Mouse (Mus musculus) heart, embryonic 10.5 days (tissue): ENCODE measurements around the gene Nckap1l. TPM values are rescaled to one million over a fixed set of nuclear protein-coding genes. Genes with fewer than 3 reads are reported as not detected.
A peak's percentile ranks its signal among the peaks of the same experiment; 100 is the strongest.

Source experiments
- DNase-seq: peaks from one replicate; pipeline ENCODE4 v3.0.0-alpha.2; 2017; ENCODE audit warnings: low spot score
- H3K27ac ChIP-seq: fragments of 300-500 bp; sonication (generic); 2 replicates; pipeline ENCODE4 v1.5.1; 2016; ENCODE audit warnings: mild to moderate bottlenecking
- H3K27me3 ChIP-seq: fragments of 300-500 bp; sonication (generic); 2 replicates; pipeline ENCODE4 v1.6.1; 2016; ENCODE audit warnings: mild to moderate bottlenecking; ENCODE audit not compliant: poor library complexity, insufficient read depth, severe bottlenecking
- H3K36me3 ChIP-seq: fragments of 300-500 bp; sonication (generic); 2 replicates; pipeline ENCODE4 v1.6.1; 2016; ENCODE audit warnings: mild to moderate bottlenecking, moderate library complexity
- H3K4me1 ChIP-seq: fragments of 300-500 bp; sonication (generic); 2 replicates; pipeline ENCODE4 v1.6.1; 2016; ENCODE audit warnings: mild to moderate bottlenecking
- H3K4me3 ChIP-seq: fragments of 300-500 bp; sonication (generic); 2 replicates; pipeline ENCODE4 v1.5.1; 2016; ENCODE audit warnings: mild to moderate bottlenecking, moderate library complexity
- H3K9me3 ChIP-seq: fragments of 300-500 bp; sonication (generic); 2 replicates; pipeline ENCODE4 v1.6.1; 2016; ENCODE audit warnings: mild to moderate bottlenecking, moderate library complexity
- WGBS: fragments of 180-500 bp; shearing (Covaris S2); methylation state at CpG from one replicate; pipeline ENCODE4 v1.1.7; 2016; 5-methylcytosine and 5-hydroxymethylcytosine counted together
- polyA plus RNA-seq: library from polyadenylated mRNA; unstranded; fragments of >200 nt; fragmentation: Nextera tagmentation; extraction: Ambion mirVana; gene quantifications from 2 replicates; pipeline ENCODE4 v1.2.1, GENCODE M21; 2016

Gene Nckap1l
- polyA plus RNA-seq, 1 experiment from 2014 or later = 2.2 TPM

- no peak overlapping the region for H3K4me3 ChIP-seq
- 55% methylated on average over 1 of the region's 1 CpGs for WGBS
- peaks cover 44% of the 10 kb centered on the region for H3K4me1 ChIP-seq
- peak; percentile 56 for DNase-seq
- peak overlapping the region; percentile 52; the same call in 1 of the 2 replicates for H3K27ac ChIP-seq
- peaks cover 53% of the 10 kb centered on the region for H3K27me3 ChIP-seq
- H3K9me3 ChIP-seq = no peaks in the 10 kb centered on the region
- 0 out of 2 replicates have a peak, but pooled peaks cover 3% of the 10 kb centered on the region for H3K36me3 ChIP-seq
Measured at GRCm38 (mm10) chr15:103535786-103536185, 82.2 kb downstream of the Nckap1l start.

DNA sequence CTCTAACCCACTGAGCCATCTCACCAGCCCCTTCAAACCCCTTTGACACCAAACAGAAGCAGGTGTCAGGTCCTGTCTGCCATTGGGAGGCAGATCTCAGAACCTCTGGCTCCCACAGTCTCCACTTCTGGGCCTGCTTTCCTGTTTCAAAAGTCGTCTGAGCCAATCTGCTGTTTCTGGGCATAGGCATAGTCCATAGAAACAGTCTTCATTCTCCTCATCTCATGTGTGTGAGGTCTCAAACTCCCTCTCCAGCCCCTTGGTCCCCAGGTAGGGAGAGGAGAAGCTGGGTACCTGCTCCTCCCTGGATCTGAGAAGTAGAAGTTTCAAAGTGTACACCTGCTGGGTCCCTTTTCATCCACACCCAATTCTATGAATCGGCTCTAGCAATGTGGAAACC lies 82.9 kb downstream of the Nckap1l start:
- 18% methylated on average over 2 of the region's 2 CpGs for WGBS
- peak overlapping the region; percentile 89; the same call in 1 of the 2 replicates for H3K27ac ChIP-seq

GRCm38 (mm10) chr15:103537011-103537821 lies 83.6 kb downstream of the Nckap1l start:
- H3K36me3 ChIP-seq = 0 out of 2 replicates have a peak, but pooled peaks cover 3% of the 10 kb centered on the region
- peaks cover 53% of the 10 kb centered on the region for H3K27me3 ChIP-seq
- peak overlapping the region; percentile 89 for H3K27ac ChIP-seq
- WGBS = under 1% methylated on average over 37 of the region's 37 CpGs
- peak; percentile 86 for DNase-seq
- no peaks in the 10 kb centered on the region for H3K9me3 ChIP-seq
- peaks cover 44% of the 10 kb centered on the region for H3K4me1 ChIP-seq
- peak overlapping the region; percentile 72 for H3K4me3 ChIP-seq

More for the DNA sequence above, 82.9 kb downstream of the Nckap1l start:
- Histone ChIP-seq H3K36me3 (0 out of 2 replicates have a peak, but pooled peaks cover 3% of the 10 kb centered on the region), H3K4me1 (peaks cover 44% of the 10 kb centered on the region), H3K9me3 (no peaks in the 10 kb centered on the region), H3K4me3 (peak overlapping the region; percentile 72), H3K27me3 (peaks cover 53% of the 10 kb centered on the region)
- DNase-seq = peak; percentile 74

- Histone ChIP-seq H3K4me1 (peaks cover 44% of the 10 kb centered on the region), H3K27ac (peak within 1 kb of the TSS; percentile 89), H3K36me3 (0 out of 2 replicates have a peak, but pooled peaks cover 3% of the 10 kb centered on the region), H3K27me3 (peaks cover 53% of the 10 kb centered on the region), H3K9me3 (no peaks in the 10 kb centered on the region), H3K4me3 (peak within 1 kb of the TSS; percentile 72)
- peak; percentile 85 for DNase-seq
- WGBS = under 1% methylated on average over 36 of the region's 36 CpGs
Measured at GRCm38 (mm10) chr15:103537822-103538213, 84.2 kb downstream of the Nckap1l start, which contains the start of gene Ppp1r1a. Ppp1r1a (minus strand) TSS chr15:103538003.

DNA sequence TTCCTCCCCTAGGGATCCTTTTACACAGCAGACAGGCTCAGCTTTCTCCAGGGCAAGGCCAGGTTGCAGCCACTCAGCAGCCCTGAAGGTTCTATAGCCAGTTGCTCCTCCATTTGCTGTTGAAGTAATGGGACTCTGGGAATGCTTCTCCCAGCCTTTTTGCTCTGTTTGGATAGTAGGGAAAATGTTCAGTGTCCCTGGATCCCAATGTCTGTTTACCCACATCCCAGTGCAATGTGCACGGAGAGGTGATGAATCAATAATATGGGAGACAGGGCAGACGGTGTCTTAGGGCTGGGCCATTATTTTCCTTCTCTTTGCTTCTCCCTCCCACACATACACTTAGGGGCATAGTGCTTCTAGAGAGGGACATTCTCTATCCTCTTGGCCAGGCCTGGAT lies 85.7 kb downstream of the Nckap1l start:
- WGBS = 65% methylated on average over 2 of the region's 2 CpGs
- no peaks in the 10 kb centered on the region for H3K9me3 ChIP-seq
- H3K36me3 ChIP-seq = no peaks in the 10 kb centered on the region
- peak; percentile 58 for DNase-seq
- peaks cover 44% of the 10 kb centered on the region for H3K4me1 ChIP-seq
- H3K27me3 ChIP-seq = peaks cover 48% of the 10 kb centered on the region
- no peak overlapping the region for H3K4me3 ChIP-seq
- H3K27ac ChIP-seq = no peak overlapping the region

- DNase-seq = peak; percentile 69
- H3K36me3 ChIP-seq = no peaks in the 10 kb centered on the region
- WGBS = 65% methylated on average over 1 of the region's 1 CpGs
- no peak overlapping the region for H3K27ac ChIP-seq
- peaks cover 41% of the 10 kb centered on the region for H3K27me3 ChIP-seq
- no peak overlapping the region for H3K4me3 ChIP-seq
- H3K4me1 ChIP-seq = peaks cover 32% of the 10 kb centered on the region
- no peaks in the 10 kb centered on the region for H3K9me3 ChIP-seq
Measured at GRCm38 (mm10) chr15:103540646-103541045, 87.1 kb downstream of the Nckap1l start.

- H3K9me3 ChIP-seq = no peaks in the 10 kb centered on the region
- H3K27ac ChIP-seq = no peak overlapping the region
- no peak for DNase-seq
- H3K36me3 ChIP-seq = no peaks in the 10 kb centered on the region
- peaks cover 16% of the 10 kb centered on the region for H3K4me1 ChIP-seq
- no peak overlapping the region for H3K4me3 ChIP-seq
- peaks cover 25% of the 10 kb centered on the region for H3K27me3 ChIP-seq
Measured at GRCm38 (mm10) chr15:103542526-103542925, 88.9 kb downstream of the Nckap1l start.

DNA sequence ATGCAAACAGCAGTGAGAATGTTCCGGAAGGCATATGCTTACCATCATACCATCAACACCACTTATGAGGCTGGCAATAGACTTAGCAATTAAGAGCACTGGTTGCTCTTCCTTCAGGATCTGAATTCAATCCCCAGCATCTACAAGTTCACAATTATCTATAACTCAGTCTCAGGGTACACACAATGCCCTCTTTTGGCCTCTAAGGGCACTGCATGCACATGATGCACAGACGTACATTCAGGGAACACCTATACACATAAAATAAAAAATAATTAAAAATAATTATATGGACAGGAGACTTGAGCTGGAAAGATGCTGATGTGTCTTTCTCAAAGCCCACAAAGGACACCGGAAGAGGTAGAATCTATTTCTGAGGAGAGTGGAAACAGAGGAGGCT lies 94.4 kb downstream of the Nckap1l start:
- Histone ChIP-seq H3K27me3 (no peaks in the 10 kb centered on the region), H3K4me3 (no peak overlapping the region), H3K4me1 (no peaks in the 10 kb centered on the region; the same call in 1 of the 2 replicates), H3K36me3 (no peaks in the 10 kb centered on the region), H3K27ac (no peak overlapping the region), H3K9me3 (no peaks in the 10 kb centered on the region)
- 81% methylated on average over 3 of the region's 3 CpGs for WGBS
- DNase-seq = no peak

Other genes with a start within 250 kb of the Nckap1l start
- gene Cbx5, start 214.0 kb upstream of the Nckap1l start, polyA plus RNA-seq = 152 and 154 TPM in 2 replicates
- 682 and 901 TPM in 2 replicates for gene Hnrnpa1, start 213.4 kb upstream of the Nckap1l start, polyA plus RNA-seq
- 15.2 and 19.4 TPM in 2 replicates for gene Nfe2, start 195.4 kb upstream of the Nckap1l start, polyA plus RNA-seq
- 220 and 264 TPM in 2 replicates for gene Copz1, start 181.1 kb upstream of the Nckap1l start, polyA plus RNA-seq
- gene Gpr84, start 143.2 kb upstream of the Nckap1l start, polyA plus RNA-seq = 0.35 TPM in 1 of 2 replicates, not detected in the other
- 8.9 and 15.8 TPM in 2 replicates for gene Zfp385a, start 113.7 kb upstream of the Nckap1l start, polyA plus RNA-seq
- 60.6 and 98.7 TPM in 2 replicates for gene Itga5, start 87.0 kb upstream of the Nckap1l start, polyA plus RNA-seq
- gene Gtsf1, start 23.3 kb upstream of the Nckap1l start, polyA plus RNA-seq = 3.9 and 21.8 TPM in 2 replicates
- not detected in 2 replicates for gene Gtsf2, start 5.3 kb upstream of the Nckap1l start, polyA plus RNA-seq
- 3.8 and 4.4 TPM in 2 replicates for gene Pde1b, start 49.2 kb downstream of the Nckap1l start, polyA plus RNA-seq
- 57.4 and 77.3 TPM in 2 replicates for gene Ppp1r1a, start 84.2 kb downstream of the Nckap1l start, polyA plus RNA-seq
- not detected in 2 replicates for gene Glycam1, start 111.3 kb downstream of the Nckap1l start, polyA plus RNA-seq